Mouse (Mus musculus): ENCODE measurements at regions not wholly inside any gene's neighbourhood (a gene's known extent, or its start where the extent isn't known, plus 50 kb on each side); places are given as distances from the start of the nearest gene placed in this dataset.

DNA sequence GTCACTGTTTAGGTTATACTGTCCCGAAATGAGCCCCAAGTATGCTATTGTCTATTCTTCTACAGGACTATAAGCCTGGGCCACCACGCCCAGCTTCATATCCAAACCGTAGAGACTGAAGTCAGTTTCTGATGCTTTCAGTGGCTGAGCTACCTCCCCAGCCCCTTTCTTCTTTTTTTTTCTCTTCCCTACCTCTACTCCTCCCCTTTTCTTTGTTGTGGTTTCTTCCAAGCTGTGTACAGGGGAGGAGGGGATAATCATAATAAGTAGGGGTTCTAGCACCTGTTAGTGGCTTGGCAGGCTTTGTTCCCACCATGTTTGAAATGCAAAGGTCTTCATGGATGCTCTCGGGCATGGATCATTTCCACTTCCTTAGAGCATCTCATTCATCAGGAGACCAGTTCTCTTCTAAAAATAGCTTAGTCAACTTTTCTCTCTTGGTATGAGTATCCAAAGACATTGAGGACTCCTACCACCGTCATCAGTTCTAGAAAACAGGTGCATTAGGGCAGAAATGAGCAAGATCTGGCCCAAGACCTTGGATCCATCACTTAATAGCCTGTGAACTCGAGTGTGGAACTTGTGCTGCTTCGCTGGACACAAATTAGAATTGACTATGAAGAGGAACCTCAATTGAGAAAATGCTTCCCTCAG is 1383.5 kb downstream of the Gsdmc2 start:
- no peaks in the 10 kb centered on the region for H3K79me2 ChIP-seq (ENCODE audit: control insufficient read depth, insufficient read depth, low read length)
- no peaks in the 10 kb centered on the region for H3K36me3 ChIP-seq (ENCODE audit: control insufficient read depth, insufficient read depth, low read length)
- H3K4me1 ChIP-seq (ENCODE audit: control insufficient read depth, insufficient read depth, low read length): no peaks in the 10 kb centered on the region
- TF ChIP-seq POLR2A (IDR thresholded peaks at IDR 0.05; ENCODE audit: extremely low read depth, insufficient read depth, low read length) (no peak), CTCF (IDR thresholded peaks at IDR 0.05; ENCODE audit: low read depth, low read length) (no peak)
- H3K4me3 ChIP-seq (ENCODE audit: insufficient read depth, low read depth, low read length): no peak overlapping the region
- H3K27ac ChIP-seq (replicated peaks; ENCODE audit: insufficient read depth, low read depth, low read length): no peak overlapping the region
- H3K9ac ChIP-seq (ENCODE audit: low read depth, low read length): no peak overlapping the region
- WGBS: 96% methylated on average over 7 of the region's 7 CpGs
- no peak for DNase-seq (ENCODE audit: extremely low read depth, low read depth, low spot score)
- H3K27me3 ChIP-seq (ENCODE audit: control insufficient read depth, insufficient read depth, low read length): no peaks in the 10 kb centered on the region

DNA sequence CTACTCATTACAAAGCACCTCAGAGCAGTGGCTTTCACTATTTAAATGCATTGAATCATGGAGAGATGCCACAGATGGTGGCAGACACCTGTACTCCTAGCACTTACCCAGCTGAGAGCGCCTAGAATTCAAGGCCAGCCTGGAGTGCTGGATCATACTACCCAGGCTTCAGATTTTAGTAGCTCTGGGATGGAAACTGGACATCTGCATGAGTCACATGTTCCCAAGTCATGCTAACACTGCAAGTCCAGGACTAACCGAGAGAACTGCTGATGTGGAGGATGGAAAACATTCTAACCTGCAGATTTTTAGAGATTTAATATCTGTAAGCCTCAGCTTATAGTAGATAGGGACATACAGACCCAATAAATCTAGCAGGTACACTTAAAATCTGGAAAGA is 1384.3 kb downstream of the Gsdmc2 start:
- Histone ChIP-seq H3K79me2 (ENCODE audit: control insufficient read depth, insufficient read depth, low read length) (no peaks in the 10 kb centered on the region), H3K36me3 (ENCODE audit: control insufficient read depth, insufficient read depth, low read length) (no peaks in the 10 kb centered on the region), H3K4me3 (ENCODE audit: insufficient read depth, low read depth, low read length) (no peak overlapping the region), H3K4me1 (ENCODE audit: control insufficient read depth, insufficient read depth, low read length) (no peaks in the 10 kb centered on the region), H3K9ac (ENCODE audit: low read depth, low read length) (no peak overlapping the region), H3K27me3 (ENCODE audit: control insufficient read depth, insufficient read depth, low read length) (no peaks in the 10 kb centered on the region), H3K27ac (replicated peaks; ENCODE audit: insufficient read depth, low read depth, low read length) (no peak overlapping the region)
- 91% methylated on average over 2 of the region's 2 CpGs for WGBS
- DNase-seq (ENCODE audit: extremely low read depth, low read depth, low spot score): no peak
- TF ChIP-seq POLR2A (IDR thresholded peaks at IDR 0.05; ENCODE audit: extremely low read depth, insufficient read depth, low read length) (no peak), CTCF (IDR thresholded peaks at IDR 0.05; ENCODE audit: low read depth, low read length) (no peak)

DNA sequence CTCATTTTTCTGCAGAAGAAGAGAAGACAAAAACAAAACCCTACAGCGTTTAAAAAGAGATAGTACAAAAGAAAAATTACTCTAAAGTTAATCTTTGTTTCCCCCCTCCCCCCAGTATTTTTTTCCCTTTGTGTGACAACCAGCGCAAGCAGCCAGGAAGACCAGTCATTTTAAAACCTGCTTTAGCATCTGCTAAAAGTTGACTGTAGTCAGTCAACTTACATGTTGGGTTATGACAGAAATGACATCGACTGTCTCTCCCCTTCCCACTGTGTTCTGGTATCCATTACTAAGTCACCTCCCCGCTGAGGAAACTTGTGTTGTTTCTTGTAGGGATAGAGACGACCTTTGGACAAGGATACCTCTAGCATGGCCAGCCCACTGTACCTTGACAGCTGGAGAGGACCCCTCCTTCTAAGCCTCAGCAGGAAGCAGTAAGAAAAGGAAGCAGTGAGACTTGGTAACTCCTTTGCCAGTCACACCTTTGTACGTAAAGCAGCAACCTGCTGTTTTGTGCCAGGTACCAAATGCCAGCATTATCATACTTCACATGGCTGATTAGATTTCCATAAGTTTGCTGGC is 1384.9 kb downstream of the Gsdmc2 start:
- 84% methylated on average over 6 of the region's 6 CpGs for WGBS
- H3K79me2 ChIP-seq (ENCODE audit: control insufficient read depth, insufficient read depth, low read length): no peaks in the 10 kb centered on the region
- H3K4me1 ChIP-seq (ENCODE audit: control insufficient read depth, insufficient read depth, low read length): no peaks in the 10 kb centered on the region
- no peaks in the 10 kb centered on the region for H3K36me3 ChIP-seq (ENCODE audit: control insufficient read depth, insufficient read depth, low read length)
- H3K9ac ChIP-seq (ENCODE audit: low read depth, low read length): no peak overlapping the region
- no peaks in the 10 kb centered on the region for H3K27me3 ChIP-seq (ENCODE audit: control insufficient read depth, insufficient read depth, low read length)
- TF ChIP-seq CTCF (IDR thresholded peaks at IDR 0.05; ENCODE audit: low read depth, low read length) (no peak), POLR2A (IDR thresholded peaks at IDR 0.05; ENCODE audit: extremely low read depth, insufficient read depth, low read length) (no peak)
- DNase-seq (ENCODE audit: extremely low read depth, low read depth, low spot score): no peak
- H3K27ac ChIP-seq (replicated peaks; ENCODE audit: insufficient read depth, low read depth, low read length): no peak overlapping the region
- H3K4me3 ChIP-seq (ENCODE audit: insufficient read depth, low read depth, low read length): no peak overlapping the region

DNA sequence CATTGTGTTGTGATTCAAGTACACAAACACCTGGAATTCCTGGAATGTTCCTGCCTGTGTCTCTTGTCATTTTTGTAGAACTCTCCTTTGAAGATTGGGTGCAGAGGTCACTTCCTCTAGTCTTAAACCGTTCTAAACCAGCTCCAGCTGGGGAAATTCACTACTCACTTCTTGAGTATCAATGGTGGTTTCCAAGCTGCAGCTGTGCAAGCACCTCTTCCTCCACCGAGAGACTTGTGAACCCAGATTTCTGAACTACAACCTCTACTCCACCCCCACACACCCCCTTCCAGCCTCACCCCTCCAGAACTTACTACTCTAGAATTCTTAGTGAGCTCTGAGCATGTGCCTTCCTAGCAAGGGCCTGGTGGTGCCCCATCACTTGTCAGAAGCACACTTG is 1387.0 kb downstream of the Gsdmc2 start:
- no peaks in the 10 kb centered on the region for H3K27me3 ChIP-seq (ENCODE audit: control insufficient read depth, insufficient read depth, low read length)
- WGBS: 54% methylated on average over 2 of the region's 2 CpGs
- no peaks in the 10 kb centered on the region for H3K4me1 ChIP-seq (ENCODE audit: control insufficient read depth, insufficient read depth, low read length)
- no peaks in the 10 kb centered on the region for H3K36me3 ChIP-seq (ENCODE audit: control insufficient read depth, insufficient read depth, low read length)
- no peaks in the 10 kb centered on the region for H3K79me2 ChIP-seq (ENCODE audit: control insufficient read depth, insufficient read depth, low read length)
- TF ChIP-seq CTCF (IDR thresholded peaks at IDR 0.05; ENCODE audit: low read depth, low read length) (no peak), POLR2A (IDR thresholded peaks at IDR 0.05; ENCODE audit: extremely low read depth, insufficient read depth, low read length) (no peak)
- no peak overlapping the region for H3K9ac ChIP-seq (ENCODE audit: low read depth, low read length)
- no peak overlapping the region for H3K4me3 ChIP-seq (ENCODE audit: insufficient read depth, low read depth, low read length)
- H3K27ac ChIP-seq (replicated peaks; ENCODE audit: insufficient read depth, low read depth, low read length): no peak overlapping the region
- no peak for DNase-seq (ENCODE audit: extremely low read depth, low read depth, low spot score)

DNA sequence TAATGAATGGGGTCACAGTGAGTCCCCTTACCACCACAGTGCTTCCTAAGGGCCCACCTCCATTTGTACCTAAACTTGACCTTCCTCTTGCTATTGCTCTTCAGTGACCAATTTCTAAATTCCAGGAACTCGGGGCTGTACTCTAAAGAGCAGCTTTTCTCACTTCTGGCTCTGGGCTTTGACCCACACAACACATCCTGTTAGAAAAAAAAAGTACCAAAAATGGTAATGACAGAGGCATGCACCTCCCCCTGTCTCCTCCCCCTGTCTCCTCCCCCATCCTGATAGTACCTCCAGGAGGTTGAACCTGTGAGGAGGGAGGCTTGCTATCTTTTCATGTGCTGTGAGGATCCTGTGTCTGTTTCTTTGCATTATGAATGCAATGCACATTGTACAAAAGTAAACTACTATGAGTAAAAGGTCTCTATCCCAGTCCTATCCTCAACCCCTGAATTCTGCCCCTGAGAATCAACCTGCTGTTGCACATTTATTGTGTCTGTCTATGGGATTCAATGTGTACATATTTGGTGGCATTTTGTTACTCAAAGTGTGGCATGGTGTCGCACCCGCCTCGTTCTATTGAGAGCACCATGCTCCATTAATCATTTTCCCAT is 1387.8 kb downstream of the Gsdmc2 start:
- peak; percentile 2 for DNase-seq (ENCODE audit: extremely low read depth, low read depth, low spot score)
- H3K4me1 ChIP-seq (ENCODE audit: control insufficient read depth, insufficient read depth, low read length): no peaks in the 10 kb centered on the region
- no peaks in the 10 kb centered on the region for H3K27me3 ChIP-seq (ENCODE audit: control insufficient read depth, insufficient read depth, low read length)
- no peaks in the 10 kb centered on the region for H3K36me3 ChIP-seq (ENCODE audit: control insufficient read depth, insufficient read depth, low read length)
- no peaks in the 10 kb centered on the region for H3K79me2 ChIP-seq (ENCODE audit: control insufficient read depth, insufficient read depth, low read length)
- no peak overlapping the region for H3K27ac ChIP-seq (replicated peaks; ENCODE audit: insufficient read depth, low read depth, low read length)
- no peak for TF ChIP-seq POLR2A (IDR thresholded peaks at IDR 0.05; ENCODE audit: extremely low read depth, insufficient read depth, low read length)
- no peak overlapping the region for H3K9ac ChIP-seq (ENCODE audit: low read depth, low read length)
- no peak overlapping the region for H3K4me3 ChIP-seq (ENCODE audit: insufficient read depth, low read depth, low read length)
- 85% methylated on average over 4 of the region's 4 CpGs for WGBS

DNA sequence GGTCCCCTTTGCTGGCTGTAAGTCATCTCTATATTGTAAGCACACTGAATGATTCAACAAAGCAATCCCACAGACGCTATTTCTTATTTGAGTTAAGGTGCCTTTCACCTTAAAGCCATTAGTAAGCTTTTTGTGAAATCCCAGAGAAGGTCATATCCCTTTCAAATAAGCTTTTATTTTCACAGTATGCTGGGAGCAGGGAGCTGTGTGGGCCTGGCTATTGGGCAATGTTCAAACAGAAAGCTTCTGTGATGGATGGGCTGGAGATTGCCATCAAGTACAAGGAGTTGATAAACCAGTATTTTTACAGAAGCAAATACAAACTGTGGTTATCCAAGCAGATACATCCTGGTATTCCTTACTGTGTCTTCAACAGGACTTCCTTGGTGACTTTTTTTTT is 1389.0 kb downstream of the Gsdmc2 start:
- H3K4me1 ChIP-seq (ENCODE audit: control insufficient read depth, insufficient read depth, low read length): no peaks in the 10 kb centered on the region
- H3K27me3 ChIP-seq (ENCODE audit: control insufficient read depth, insufficient read depth, low read length): no peaks in the 10 kb centered on the region
- H3K27ac ChIP-seq (replicated peaks; ENCODE audit: insufficient read depth, low read depth, low read length): no peak overlapping the region
- H3K79me2 ChIP-seq (ENCODE audit: control insufficient read depth, insufficient read depth, low read length): no peaks in the 10 kb centered on the region
- TF ChIP-seq POLR2A (IDR thresholded peaks at IDR 0.05; ENCODE audit: extremely low read depth, insufficient read depth, low read length) (no peak), CTCF (IDR thresholded peaks at IDR 0.05; ENCODE audit: low read depth, low read length) (no peak)
- H3K4me3 ChIP-seq (ENCODE audit: insufficient read depth, low read depth, low read length): no peak overlapping the region
- no peak overlapping the region for H3K9ac ChIP-seq (ENCODE audit: low read depth, low read length)
- 51% methylated on average over 1 of the region's 1 CpGs for WGBS
- DNase-seq (ENCODE audit: extremely low read depth, low read depth, low spot score): no peak
- H3K36me3 ChIP-seq (ENCODE audit: control insufficient read depth, insufficient read depth, low read length): no peaks in the 10 kb centered on the region
